Mouse (Mus musculus) stomach, embryonic 15.5 days (tissue): Measurements from ENCODE around the gene Ddr2. TPM values are rescaled to one million over a fixed set of nuclear protein-coding genes. Genes with fewer than 3 reads are reported as not detected.

ENCODE experiments used
- ATAC-seq: fragments of 200-750 bp; cut with Nextera tagmentation; 2 replicates; pipeline ENCODE4 v1.8.0; 2017; ENCODE audit warnings: low read depth, moderate number of reproducible peaks, moderate TSS enrichment; ENCODE audit not compliant: insufficient read depth, low FRiP score
- H3K27ac ChIP-seq: fragments of 300-500 bp; sonication (generic); 2 replicates; pipeline ENCODE4 v1.5.1; 2015; ENCODE audit warnings: mild to moderate bottlenecking, inconsistent platforms
- H3K27me3 ChIP-seq: fragments of 300-500 bp; sonication (generic); replicated peaks from 2 replicates; pipeline ENCODE4 v1.6.1; 2015; ENCODE audit warnings: inconsistent platforms
- H3K36me3 ChIP-seq: fragments of 300-500 bp; sonication (generic); 2 replicates; pipeline ENCODE4 v1.6.1; 2015; ENCODE audit warnings: inconsistent platforms
- H3K4me1 ChIP-seq: fragments of 300-500 bp; sonication (generic); 2 replicates; pipeline ENCODE4 v1.6.1; 2015; ENCODE audit warnings: inconsistent platforms
- H3K4me2 ChIP-seq: fragments of 300-500 bp; sonication (generic); 2 replicates; pipeline ENCODE4 v1.6.1; 2015; ENCODE audit warnings: mild to moderate bottlenecking, inconsistent platforms
- H3K4me3 ChIP-seq: fragments of 300-500 bp; sonication (generic); replicated peaks from 2 replicates; pipeline ENCODE4 v1.5.1; 2015; ENCODE audit warnings: inconsistent platforms
- H3K9ac ChIP-seq: fragments of 300-500 bp; sonication (generic); 2 replicates; pipeline ENCODE4 v1.6.1; 2015; ENCODE audit warnings: inconsistent platforms
- H3K9me3 ChIP-seq: fragments of 300-500 bp; sonication (generic); 2 replicates; pipeline ENCODE4 v1.6.1; 2016; ENCODE audit warnings: inconsistent platforms
- WGBS: fragments of 180-500 bp; shearing (Covaris S2); methylation state at CpG from one replicate; pipeline ENCODE4 v1.1.7; 2015; 5-methylcytosine and 5-hydroxymethylcytosine counted together
- polyA plus RNA-seq: library from polyadenylated mRNA; unstranded; fragments of >200 nt; fragmentation: Nextera tagmentation; extraction: Ambion mirVana; gene quantifications from 2 replicates; pipeline ENCODE4 v1.2.1, GENCODE M21; 2015

Ddr2 gene
- polyA plus RNA-seq, 1 experiment from 2014 or later = 47.4 TPM

DNA sequence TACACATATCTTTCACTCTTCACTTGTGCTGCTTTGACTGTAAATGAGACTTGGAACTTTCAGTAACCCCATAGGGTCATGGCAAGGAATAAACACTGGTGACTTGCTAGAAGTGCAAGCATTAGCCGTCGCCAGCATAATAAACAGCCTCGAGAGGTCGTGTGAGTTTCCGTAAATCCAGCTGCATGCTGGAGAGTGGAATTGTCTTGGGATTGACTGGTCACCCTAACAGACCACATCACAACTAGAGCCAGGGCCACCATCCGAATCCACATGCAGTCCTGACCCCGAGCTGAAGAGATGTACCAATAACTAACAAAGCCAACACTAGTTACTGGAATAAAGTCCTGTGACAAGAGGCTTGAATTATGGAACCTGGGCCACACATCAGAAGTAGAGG is 53.0 kb downstream of the Ddr2 start:
- Histone ChIP-seq H3K36me3 (0 out of 2 replicates have a peak, but pooled peaks cover 3% of the 10 kb centered on the region), H3K9ac (no peak overlapping the region), H3K27ac (no peak overlapping the region), H3K9me3 (no peaks in the 10 kb centered on the region), H3K4me2 (no peak overlapping the region), H3K4me1 (no peaks in the 10 kb centered on the region), H3K27me3 (no peaks in the 10 kb centered on the region), H3K4me3 (no peak overlapping the region)
- WGBS = 57% methylated on average over 7 of the region's 7 CpGs
- no peak for ATAC-seq

DNA sequence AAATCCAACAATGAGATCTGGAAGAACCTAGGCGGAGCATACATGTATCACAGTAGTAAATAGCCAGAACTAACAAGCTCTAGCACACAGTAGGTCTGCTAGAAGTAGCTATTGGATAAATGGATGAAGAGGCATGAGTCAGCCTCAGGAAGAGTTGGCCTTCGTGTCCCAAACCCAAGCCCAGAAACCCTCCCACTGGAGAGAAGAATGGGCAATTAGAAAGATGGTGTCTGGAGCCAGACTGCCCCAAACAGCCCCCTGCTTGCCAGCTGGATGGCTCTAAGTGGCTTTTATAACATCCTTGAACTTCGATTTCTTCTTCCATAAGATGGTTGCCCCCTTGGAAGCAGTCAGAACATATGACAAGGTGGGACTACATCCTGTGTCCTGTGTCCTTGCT is 53.6 kb downstream of the Ddr2 start:
- ATAC-seq = no peak
- 77% methylated on average over 3 of the region's 3 CpGs for WGBS
- H3K4me1 ChIP-seq = no peaks in the 10 kb centered on the region
- no peaks in the 10 kb centered on the region for H3K9me3 ChIP-seq
- H3K27ac ChIP-seq = no peak overlapping the region
- 0 out of 2 replicates have a peak, but pooled peaks cover 3% of the 10 kb centered on the region for H3K36me3 ChIP-seq
- H3K4me2 ChIP-seq = no peak overlapping the region
- no peak overlapping the region for H3K9ac ChIP-seq
- no peaks in the 10 kb centered on the region for H3K27me3 ChIP-seq
- H3K4me3 ChIP-seq = no peak overlapping the region

DNA sequence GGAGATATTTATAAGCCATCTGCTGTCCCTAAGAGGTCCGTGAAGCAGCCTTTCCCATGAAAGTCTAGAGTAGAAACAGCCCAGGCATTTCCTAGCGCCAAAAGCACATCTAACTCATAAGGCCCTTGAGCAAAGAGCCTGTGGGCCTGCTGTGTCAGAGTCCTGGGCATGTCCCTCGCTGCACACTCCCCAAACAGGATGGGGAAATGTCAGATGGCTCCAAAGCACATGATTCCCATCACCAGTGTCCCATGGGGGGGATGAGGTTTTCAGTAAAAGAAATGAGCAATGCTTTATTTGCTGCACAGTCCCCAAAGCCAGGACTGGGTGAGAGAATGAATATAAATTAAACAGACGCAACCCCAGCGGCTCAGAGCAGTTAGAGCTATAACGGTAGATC is 54.3 kb downstream of the Ddr2 start:
- WGBS = 50% methylated on average over 6 of the region's 6 CpGs
- H3K4me1 ChIP-seq = no peaks in the 10 kb centered on the region
- H3K36me3 ChIP-seq = 0 out of 2 replicates have a peak, but pooled peaks cover 3% of the 10 kb centered on the region
- no peak overlapping the region for H3K4me3 ChIP-seq
- ATAC-seq = peak; percentile 14; the same call in 1 of the 2 replicates
- H3K9me3 ChIP-seq = no peaks in the 10 kb centered on the region
- no peaks in the 10 kb centered on the region for H3K27me3 ChIP-seq
- H3K27ac ChIP-seq = no peak overlapping the region
- H3K4me2 ChIP-seq = no peak overlapping the region
- H3K9ac ChIP-seq = no peak overlapping the region

DNA sequence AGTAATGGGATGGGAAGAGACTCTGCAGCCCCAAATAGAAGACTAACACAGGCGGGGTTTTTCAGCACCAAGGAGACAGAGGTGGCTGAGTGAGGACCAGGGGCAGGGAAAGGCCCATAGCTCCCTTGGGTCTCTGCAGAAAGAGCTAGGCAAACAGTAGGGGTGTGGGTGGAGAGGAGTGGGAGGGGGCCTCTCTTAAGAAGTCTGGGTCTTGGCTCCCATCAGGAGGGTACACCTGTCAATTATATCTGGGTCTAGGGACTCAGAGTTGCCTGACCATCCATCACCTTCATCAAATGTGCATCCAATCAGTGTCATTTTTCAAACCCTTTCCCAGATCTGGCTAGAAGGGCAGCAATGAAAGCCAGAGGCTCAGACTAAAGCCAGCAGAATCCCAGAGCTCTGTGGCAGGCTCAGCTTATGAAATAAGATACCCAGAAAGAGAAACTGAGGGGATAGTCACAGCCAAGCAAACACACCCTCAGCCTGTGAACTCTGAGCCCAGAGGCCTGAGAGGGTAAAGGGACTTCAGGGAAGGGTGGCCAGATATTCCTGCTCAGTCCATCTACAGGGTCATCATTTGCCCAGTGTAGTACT is 58.0 kb downstream of the Ddr2 start:
- Histone ChIP-seq H3K9ac (no peak overlapping the region), H3K4me1 (no peaks in the 10 kb centered on the region), H3K4me2 (no peak overlapping the region), H3K36me3 (no peaks in the 10 kb centered on the region), H3K27ac (no peak overlapping the region), H3K27me3 (no peaks in the 10 kb centered on the region), H3K4me3 (no peak overlapping the region), H3K9me3 (no peaks in the 10 kb centered on the region)
- WGBS = 71% methylated on average over 1 of the region's 1 CpGs
- no peak for ATAC-seq

DNA sequence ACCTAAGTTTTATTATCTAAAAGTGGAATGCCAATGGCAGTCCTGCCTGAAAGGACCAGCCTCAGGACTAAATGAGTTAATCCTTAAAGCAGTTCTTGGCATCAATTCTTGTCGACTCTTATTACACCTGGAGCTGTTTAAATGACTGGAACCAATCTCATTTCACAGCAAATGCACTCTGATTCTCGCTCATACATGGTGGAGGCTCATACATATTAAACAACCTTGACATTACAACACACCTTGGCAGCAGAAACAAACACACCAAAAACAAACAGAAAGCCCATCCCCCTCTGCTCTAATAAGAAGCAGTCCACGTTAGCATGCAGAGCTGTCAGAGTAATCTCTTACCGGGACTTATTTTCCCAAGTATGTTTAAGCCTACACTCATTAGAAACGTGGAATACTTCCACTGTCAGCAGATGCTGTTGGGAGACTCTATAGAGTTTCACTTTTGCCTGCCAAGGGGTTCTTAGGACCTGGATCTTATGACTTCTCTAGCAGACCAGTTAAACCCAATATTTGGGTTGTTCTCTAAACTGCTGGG is 58.9 kb downstream of the Ddr2 start:
- no peaks in the 10 kb centered on the region for H3K4me1 ChIP-seq
- no peaks in the 10 kb centered on the region for H3K9me3 ChIP-seq
- no peak overlapping the region for H3K27ac ChIP-seq
- no peaks in the 10 kb centered on the region for H3K36me3 ChIP-seq
- no peaks in the 10 kb centered on the region for H3K27me3 ChIP-seq
- no peak overlapping the region for H3K4me3 ChIP-seq
- H3K9ac ChIP-seq = no peak overlapping the region
- 58% methylated on average over 5 of the region's 5 CpGs for WGBS
- no peak overlapping the region for H3K4me2 ChIP-seq
- ATAC-seq = no peak

DNA sequence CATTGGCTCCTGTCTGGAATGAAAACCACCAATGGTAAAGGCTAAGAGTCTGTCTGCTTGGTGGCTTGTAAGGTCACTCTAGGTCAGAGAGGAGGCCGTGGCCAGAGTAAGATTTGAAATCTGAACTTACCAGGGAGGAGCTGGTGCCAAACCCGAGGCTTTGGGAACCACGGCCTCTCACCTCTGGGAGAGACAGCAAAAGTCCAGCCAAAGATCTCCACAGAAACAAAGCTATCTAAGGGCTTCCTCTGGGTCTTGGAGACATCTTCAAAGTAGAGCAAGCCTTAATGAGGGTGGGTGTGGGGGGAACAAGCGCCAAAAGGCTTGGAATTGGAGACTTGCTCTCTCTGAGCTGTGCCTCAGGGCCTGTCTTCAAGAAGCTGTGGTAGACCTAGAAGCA is 62.1 kb downstream of the Ddr2 start:
- no peaks in the 10 kb centered on the region for H3K9me3 ChIP-seq
- no peak overlapping the region for H3K9ac ChIP-seq
- no peak overlapping the region for H3K27ac ChIP-seq
- no peaks in the 10 kb centered on the region for H3K36me3 ChIP-seq
- 76% methylated on average over 4 of the region's 4 CpGs for WGBS
- no peaks in the 10 kb centered on the region for H3K4me1 ChIP-seq
- H3K27me3 ChIP-seq = no peaks in the 10 kb centered on the region
- no peak for ATAC-seq
- H3K4me2 ChIP-seq = no peak overlapping the region
- H3K4me3 ChIP-seq = no peak overlapping the region

DNA sequence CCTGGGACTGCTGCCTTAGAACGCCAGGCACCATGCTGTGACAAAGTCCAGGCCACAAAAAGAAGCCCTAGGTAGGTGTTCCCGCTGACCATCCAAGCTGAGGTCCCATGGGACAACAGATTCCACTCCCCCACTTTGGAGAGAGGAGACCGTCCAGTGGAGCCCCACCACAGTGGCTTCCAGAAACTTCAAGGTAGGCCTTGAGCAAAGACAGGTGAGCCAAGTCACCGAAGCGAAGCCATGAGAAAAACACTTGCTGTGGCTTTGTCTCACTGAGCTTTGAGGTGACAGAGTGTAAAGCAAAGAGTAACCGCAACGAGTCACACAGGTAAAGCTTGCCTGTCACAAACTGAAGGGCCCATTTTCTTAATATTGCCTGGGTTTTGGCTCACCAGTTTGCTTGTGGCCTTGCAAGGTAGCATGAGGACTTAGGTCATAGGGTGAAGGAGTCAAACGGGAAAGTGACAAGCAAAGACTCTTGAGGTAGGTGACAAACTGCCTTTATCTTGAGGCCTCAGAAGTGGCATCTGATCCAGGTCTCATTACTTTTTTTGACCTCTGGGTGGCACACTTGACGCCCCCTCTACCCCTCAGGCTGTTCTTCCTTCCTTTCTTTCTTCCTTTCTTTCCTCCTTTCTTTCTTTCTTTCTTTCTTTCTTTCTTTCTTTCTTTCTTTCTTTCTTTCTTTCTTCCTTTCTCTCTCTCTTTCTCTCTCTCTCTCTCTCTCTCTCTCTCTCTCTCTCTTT is 65.7 kb downstream of the Ddr2 start:
- 73% methylated on average over 9 of the region's 9 CpGs for WGBS
- ATAC-seq = no peak
- no peaks in the 10 kb centered on the region for H3K36me3 ChIP-seq

DNA sequence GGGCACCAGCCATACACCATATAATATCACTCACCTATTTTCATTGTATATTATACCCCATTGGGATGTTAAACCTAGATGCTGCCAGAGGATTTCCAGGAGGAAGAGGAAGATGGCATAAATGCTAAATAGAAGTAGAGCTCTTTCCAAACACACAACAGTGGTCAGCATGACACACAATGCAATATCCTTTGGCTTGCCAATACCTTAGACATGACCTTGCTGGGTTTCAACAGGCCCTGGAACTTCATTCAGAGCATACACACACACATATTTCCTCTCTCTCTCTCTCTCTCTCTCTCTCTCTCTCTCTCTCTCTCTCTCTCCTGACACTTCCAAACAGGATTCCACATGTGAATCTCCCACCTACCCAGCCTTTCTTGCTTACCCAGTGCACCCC is 66.8 kb downstream of the Ddr2 start:
- Histone ChIP-seq H3K4me3 (no peak overlapping the region), H3K4me2 (no peak overlapping the region), H3K36me3 (no peaks in the 10 kb centered on the region), H3K9me3 (no peaks in the 10 kb centered on the region), H3K27me3 (no peaks in the 10 kb centered on the region), H3K27ac (no peak overlapping the region), H3K9ac (no peak overlapping the region), H3K4me1 (no peaks in the 10 kb centered on the region)
- ATAC-seq = no peak

More for the DNA sequence above, 65.7 kb downstream of the Ddr2 start:
- Histone ChIP-seq H3K27me3 (no peaks in the 10 kb centered on the region), H3K9me3 (no peaks in the 10 kb centered on the region), H3K27ac (no peak overlapping the region), H3K4me3 (no peak overlapping the region), H3K4me1 (no peaks in the 10 kb centered on the region), H3K4me2 (no peak overlapping the region), H3K9ac (no peak overlapping the region)

DNA sequence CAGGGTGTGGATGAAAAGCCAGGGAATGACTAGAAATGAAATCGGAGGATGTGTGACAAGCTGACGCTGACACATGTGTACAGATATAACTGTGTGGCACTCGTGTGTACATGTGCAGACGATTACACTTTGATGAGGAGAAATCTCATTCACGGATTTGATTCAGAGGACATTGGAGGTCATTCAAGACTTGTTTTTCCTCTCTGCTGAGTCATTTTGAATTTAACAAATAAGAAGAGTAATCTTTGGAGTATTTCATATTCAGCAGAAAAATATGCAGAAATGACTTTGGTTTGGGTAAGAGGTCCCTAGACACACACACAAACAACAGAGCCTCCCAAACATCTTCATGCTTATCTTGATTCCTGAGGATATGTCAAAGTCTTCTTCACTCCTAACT is 67.6 kb downstream of the Ddr2 start:
- no peak overlapping the region for H3K4me2 ChIP-seq
- H3K27me3 ChIP-seq = no peaks in the 10 kb centered on the region
- H3K9ac ChIP-seq = no peak overlapping the region
- no peak overlapping the region for H3K27ac ChIP-seq
- no peaks in the 10 kb centered on the region for H3K36me3 ChIP-seq
- WGBS = 89% methylated on average over 5 of the region's 5 CpGs
- no peaks in the 10 kb centered on the region for H3K4me1 ChIP-seq
- no peak for ATAC-seq
- H3K9me3 ChIP-seq = no peaks in the 10 kb centered on the region
- H3K4me3 ChIP-seq = no peak overlapping the region

DNA sequence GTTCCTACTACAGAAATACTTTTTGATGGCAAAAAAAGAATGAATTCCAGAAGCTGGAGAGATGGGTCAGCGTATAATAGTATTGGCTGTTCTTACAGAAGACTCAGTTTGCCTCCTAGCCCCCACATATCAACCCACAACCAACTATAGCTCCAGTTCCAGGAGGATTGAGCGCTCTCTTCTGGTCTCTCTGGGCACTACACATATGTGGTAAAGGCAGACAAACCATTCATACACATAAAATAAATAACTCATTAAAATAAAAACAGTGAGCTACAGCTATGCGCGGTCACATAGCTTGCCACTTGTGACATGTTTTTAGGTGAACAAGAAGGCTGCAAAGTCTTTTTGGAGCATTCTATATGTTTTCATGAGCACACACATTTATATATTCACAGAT is 71.2 kb downstream of the Ddr2 start:
- no peaks in the 10 kb centered on the region for H3K4me1 ChIP-seq
- no peak overlapping the region for H3K4me3 ChIP-seq
- H3K9me3 ChIP-seq = no peaks in the 10 kb centered on the region
- no peaks in the 10 kb centered on the region for H3K27me3 ChIP-seq
- H3K36me3 ChIP-seq = no peaks in the 10 kb centered on the region
- no peak overlapping the region for H3K9ac ChIP-seq
- no peak overlapping the region for H3K27ac ChIP-seq
- no peak overlapping the region for H3K4me2 ChIP-seq
- ATAC-seq = no peak
- WGBS = 67% methylated on average over 4 of the region's 4 CpGs

DNA sequence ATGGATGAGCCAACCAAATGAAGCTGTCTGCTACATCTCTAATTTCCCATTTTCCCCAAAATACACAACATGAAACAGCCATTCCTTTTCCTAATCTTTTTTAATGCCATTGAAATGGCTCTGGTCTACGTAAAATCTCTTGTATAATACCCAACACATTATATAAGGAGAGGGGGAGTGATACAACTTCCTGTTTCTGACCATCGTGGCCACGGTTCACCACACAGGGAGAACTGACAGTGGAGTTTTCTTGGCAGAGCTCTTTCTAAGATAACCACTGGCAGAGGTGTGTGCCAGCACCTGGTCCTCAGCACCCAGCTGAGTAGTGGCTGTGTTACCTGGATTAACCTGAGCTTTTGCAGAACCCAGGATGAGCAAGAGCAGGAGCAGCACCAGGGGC is 75.0 kb downstream of the Ddr2 start:
- 63% methylated on average over 3 of the region's 3 CpGs for WGBS
- H3K27ac ChIP-seq = no peak overlapping the region
- no peaks in the 10 kb centered on the region for H3K36me3 ChIP-seq
- no peak overlapping the region for H3K4me2 ChIP-seq
- H3K4me3 ChIP-seq = no peak overlapping the region
- H3K9ac ChIP-seq = no peak overlapping the region
- no peaks in the 10 kb centered on the region for H3K27me3 ChIP-seq
- H3K9me3 ChIP-seq = no peaks in the 10 kb centered on the region
- ATAC-seq = no peak
- no peaks in the 10 kb centered on the region for H3K4me1 ChIP-seq

DNA sequence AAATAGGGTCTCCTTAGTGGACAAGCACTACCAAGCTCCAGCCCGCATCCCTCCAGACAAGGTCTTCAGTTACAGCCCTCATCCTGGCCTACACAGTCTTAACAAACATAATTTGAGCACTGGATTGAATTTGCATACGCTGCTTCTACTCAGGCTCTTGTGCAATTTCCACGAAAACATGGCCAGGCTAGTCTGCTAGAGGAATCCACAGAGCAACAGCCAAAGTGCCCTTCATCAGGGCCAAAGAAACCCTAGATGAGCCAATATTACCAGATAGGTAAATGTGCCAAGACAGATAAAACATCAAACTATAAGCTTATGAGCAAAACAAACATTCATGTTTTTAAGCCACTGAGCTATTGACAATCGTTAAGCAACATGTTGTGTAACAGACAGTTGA is 75.6 kb downstream of the Ddr2 start:
- no peaks in the 10 kb centered on the region for H3K9me3 ChIP-seq
- H3K36me3 ChIP-seq = no peaks in the 10 kb centered on the region
- H3K4me2 ChIP-seq = no peak overlapping the region
- no peaks in the 10 kb centered on the region for H3K27me3 ChIP-seq
- no peak for ATAC-seq
- no peak overlapping the region for H3K9ac ChIP-seq
- H3K27ac ChIP-seq = no peak overlapping the region
- WGBS = 92% methylated on average over 4 of the region's 4 CpGs
- no peak overlapping the region for H3K4me3 ChIP-seq
- no peaks in the 10 kb centered on the region for H3K4me1 ChIP-seq
